Mouse (Mus musculus): ENCODE measurements at regions not wholly inside any gene's neighbourhood (a gene's known extent, or its start where the extent isn't known, plus 50 kb on each side); places are given as distances from the start of the nearest gene placed in this dataset.

- TF ChIP-seq USF1 (IDR thresholded peaks at IDR 0.05; ENCODE audit: low read depth) (no peak), POLR2A (IDR thresholded peaks at IDR 0.05; ENCODE audit: insufficient read length, low read depth) (no peak), E2F4 (IDR thresholded peaks at IDR 0.05; ENCODE audit: insufficient read depth) (no peak), TCF12 (IDR thresholded peaks at IDR 0.05; ENCODE audit: insufficient read depth, poor library complexity, severe bottlenecking) (no peak), MYOG (IDR thresholded peaks at IDR 0.05; ENCODE audit: control insufficient read depth in 1 of 3, insufficient read depth in 1 of 3, insufficient read length in 2 of 3, low read depth in 2 of 3) (no peak), MYOD1 (IDR thresholded peaks at IDR 0.05; ENCODE audit: control insufficient read depth in 1 of 3, insufficient read length in 2 of 3, low read depth in 2 of 3) (no peak), REST (IDR thresholded peaks at IDR 0.05; ENCODE audit: insufficient read depth, insufficient read length) (no peak), CEBPB (IDR thresholded peaks at IDR 0.05; ENCODE audit: insufficient read depth, poor library complexity, severe bottlenecking) (no peak), POLR2AphosphoS2 (IDR thresholded peaks at IDR 0.05; ENCODE audit: insufficient read length, low read depth) (no peak), MAX (IDR thresholded peaks at IDR 0.05; ENCODE audit: low read depth) (no peak)
Measured at GRCm38 (mm10) chr3:129474451-129474850, 57.7 kb upstream of the Elovl6 start.

Data from myocyte (in vitro differentiated cells).